Mouse (Mus musculus): ENCODE data around the gene Cysltr2. TPM values are rescaled to one million over a fixed set of nuclear protein-coding genes. Genes with fewer than 3 reads are reported as not detected.

The Cysltr2 gene
- total RNA-seq, 2 experiments from 2014 or later, result 1.6 TPM

- no peak for DNase-seq (ENCODE audit: low spot score in 2 of 2)
These were observed 62.9 kb downstream of the Cysltr2 start for GRCm38 (mm10) chr14:72986044-72986443.

GRCm38 (mm10) chr14:72985113-72985512, 63.8 kb downstream of the Cysltr2 start:
- DNase-seq (ENCODE audit: low spot score in 2 of 2), result no peak

- peak; percentile 85 to 92 for DNase-seq (ENCODE audit: low spot score in 2 of 2)
These were observed 65.5 kb downstream of the Cysltr2 start for GRCm38 (mm10) chr14:72983456-72983855.

- DNase-seq (ENCODE audit: low spot score in 2 of 2), result no peak
These were observed 65.9 kb downstream of the Cysltr2 start for GRCm38 (mm10) chr14:72982981-72983436.

- no peak for DNase-seq (ENCODE audit: low spot score in 2 of 2)
These were observed 68.2 kb downstream of the Cysltr2 start for GRCm38 (mm10) chr14:72980761-72981160.

GRCm38 (mm10) chr14:72980106-72980505, 68.8 kb downstream of the Cysltr2 start:
- DNase-seq (ENCODE audit: low spot score in 2 of 2), result no peak

- DNase-seq (ENCODE audit: low spot score in 2 of 2), result no peak
These were observed 72.8 kb downstream of the Cysltr2 start for GRCm38 (mm10) chr14:72976111-72976510.

Other genes with a start within 250 kb of the Cysltr2 start
- gene Rcbtb2, start 73.9 kb upstream of the Cysltr2 start, total RNA-seq (2021), result 10 to 100 TPM; 29.2 to 32.2 TPM
- gene Lpar6, start 188.8 kb upstream of the Cysltr2 start, total RNA-seq (2021), result 1 to 10 TPM; 2.1 to 2.2 TPM